Mouse (Mus musculus): ENCODE measurements around the gene C2cd4a. TPM values are rescaled to one million over a fixed set of nuclear protein-coding genes. Genes with fewer than 3 reads are reported as not detected.

Gene C2cd4a
- under 1 TPM in 1 of 2 experiments, not detected in 1; 0.04 TPM for polyA plus RNA-seq (2012; fragmentation: generic; extraction: Trizol)

DNA sequence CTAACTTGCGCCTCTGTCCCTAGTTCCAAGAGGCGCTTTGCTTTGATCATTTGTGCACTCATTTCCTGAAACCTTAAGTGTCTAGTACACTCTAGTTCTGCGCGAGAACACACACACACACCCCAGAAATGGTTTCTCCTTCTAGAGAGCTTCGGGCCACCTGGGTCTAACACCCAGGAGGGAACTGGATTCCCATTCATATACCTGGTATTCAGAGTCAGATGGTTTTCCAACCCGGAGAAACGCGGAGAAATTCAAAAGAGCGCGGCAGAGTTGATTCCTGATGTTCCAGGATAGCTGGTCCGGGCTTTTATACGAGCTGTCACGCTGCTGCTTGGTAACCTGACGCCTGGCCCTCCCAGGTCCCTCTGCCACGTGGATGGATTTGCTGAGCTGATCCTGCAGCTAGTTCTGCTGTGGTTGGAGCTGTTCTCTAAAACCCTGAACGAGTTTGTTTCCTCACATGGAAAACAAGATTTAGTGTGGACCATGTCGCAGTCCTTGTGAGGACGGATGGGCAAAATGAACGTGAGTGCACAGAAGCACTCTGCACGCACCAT is at the start of gene C2cd4a:
Gene C2cd4a (minus strand): TSS at position 285 of the 560 bp plus-strand sequence.

DNA sequence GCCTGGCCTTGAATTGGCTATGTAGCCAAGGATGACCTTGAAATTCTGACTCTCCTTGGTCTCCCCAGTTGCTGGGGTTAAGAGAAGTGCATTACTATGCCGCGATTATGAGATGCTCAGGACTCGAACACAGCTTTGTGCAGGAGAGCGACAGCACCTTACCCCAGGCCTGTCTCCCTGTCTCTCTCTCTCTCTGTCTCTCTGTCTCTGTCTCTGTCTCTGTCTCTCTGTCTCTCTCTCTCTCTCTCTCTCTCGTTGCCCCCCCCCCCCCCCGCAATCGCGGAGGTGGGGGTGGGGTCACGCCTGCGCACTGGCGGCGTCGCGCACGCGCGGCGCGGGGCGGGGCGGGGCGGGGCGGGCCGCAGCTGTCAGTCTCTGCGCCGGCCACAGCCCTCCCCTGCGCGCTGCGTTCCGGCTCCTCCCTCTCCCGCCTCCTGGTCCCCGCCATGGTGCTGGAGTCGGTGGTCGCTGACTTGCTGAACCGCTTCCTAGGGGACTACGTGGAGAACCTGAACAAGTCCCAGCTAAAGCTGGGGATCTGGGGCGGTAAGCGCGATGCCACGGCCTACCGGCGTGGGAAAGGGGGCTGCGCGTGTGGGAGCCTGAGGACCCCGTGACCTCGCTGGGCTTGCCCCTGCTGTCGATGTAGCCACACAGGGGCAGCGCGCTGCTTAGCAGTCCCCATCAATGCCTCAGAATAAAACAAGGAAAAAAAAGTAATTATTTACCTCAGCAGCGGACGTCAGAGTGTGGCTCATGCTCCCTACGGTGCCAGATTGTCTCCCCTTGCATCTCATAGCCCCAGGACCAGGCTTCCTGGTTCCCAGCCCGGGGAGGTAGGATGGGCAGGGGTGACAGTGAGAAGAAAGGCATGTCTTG is 8.1 kb upstream of the C2cd4a start, which contains the start of gene Vps13c:
Gene Vps13c (plus strand): TSS at position 416 of the 879 bp plus-strand sequence.

Other genes with a start within 250 kb of the C2cd4a start
- gene C2cd4b, start 72.9 kb downstream of the C2cd4a start, polyA plus RNA-seq (2012; fragmentation: generic; extraction: Trizol): not detected
- 1 to 10 TPM in 1 of 2 experiments, under 1 TPM in 1; 0.23 to 4.2 TPM for gene Vps13c, start 8.1 kb upstream of the C2cd4a start, polyA plus RNA-seq (2012; fragmentation: generic; extraction: Trizol)